Mouse (Mus musculus) activated CD4-positive, CD25-positive, alpha-beta regulatory T cell, adult 4 months (primary cell): ENCODE results near the gene Lzts2. TPM values are rescaled to one million over a fixed set of nuclear protein-coding genes. Genes with fewer than 3 reads are reported as not detected.

Experiments
- ATAC-seq: one replicate; pipeline ENCODE4 v1.8.0; 2017
- polyA plus RNA-seq, 2 experiments: library from polyadenylated mRNA; unstranded; fragments of 100-300 nt; shearing (Covaris generic); gene quantifications; one replicate each; pipeline ENCODE4 v1.2.1; 2017

The Lzts2 gene
- polyA plus RNA-seq, 2 experiments from 2014 or later: 0.78 to 1.8 TPM

DNA sequence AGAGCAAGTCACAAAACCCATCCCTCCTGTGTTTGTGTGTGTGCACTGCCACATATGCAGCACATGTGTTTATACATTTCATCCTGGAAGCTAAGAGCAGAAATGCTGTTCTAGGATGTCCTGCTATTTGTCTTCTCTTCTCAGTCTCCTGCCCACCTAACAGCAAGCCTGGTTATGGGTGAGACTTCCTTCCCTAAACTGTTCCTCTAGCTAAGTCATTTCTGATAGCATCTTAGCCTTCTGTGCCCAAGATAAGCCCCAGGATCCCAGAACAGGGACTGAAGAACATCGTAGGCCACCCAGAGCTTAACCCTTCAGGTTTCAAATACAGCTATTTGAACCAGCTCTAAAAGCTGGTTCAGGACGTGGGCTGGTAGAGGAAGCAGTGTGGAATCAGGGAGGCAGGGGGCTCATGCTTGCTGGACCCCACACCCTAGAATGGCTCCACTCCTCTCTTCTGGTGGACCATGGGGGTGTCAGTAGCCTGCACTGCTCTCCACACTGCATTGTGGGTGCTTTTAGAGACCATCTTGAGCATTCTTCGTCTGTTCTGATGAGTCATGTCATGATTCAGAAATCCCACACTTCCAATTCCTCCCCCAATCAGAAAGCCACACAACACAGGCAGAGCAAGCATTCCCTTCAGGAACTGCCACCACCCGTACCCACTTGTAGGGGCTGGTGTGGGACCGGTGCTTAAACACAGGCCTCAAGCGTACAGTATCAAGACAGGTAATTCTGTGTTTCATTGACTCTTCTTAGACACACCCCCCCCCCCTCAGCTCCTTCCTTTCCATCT, 40.9 kb downstream of the Lzts2 start:
- ATAC-seq: no peak

DNA sequence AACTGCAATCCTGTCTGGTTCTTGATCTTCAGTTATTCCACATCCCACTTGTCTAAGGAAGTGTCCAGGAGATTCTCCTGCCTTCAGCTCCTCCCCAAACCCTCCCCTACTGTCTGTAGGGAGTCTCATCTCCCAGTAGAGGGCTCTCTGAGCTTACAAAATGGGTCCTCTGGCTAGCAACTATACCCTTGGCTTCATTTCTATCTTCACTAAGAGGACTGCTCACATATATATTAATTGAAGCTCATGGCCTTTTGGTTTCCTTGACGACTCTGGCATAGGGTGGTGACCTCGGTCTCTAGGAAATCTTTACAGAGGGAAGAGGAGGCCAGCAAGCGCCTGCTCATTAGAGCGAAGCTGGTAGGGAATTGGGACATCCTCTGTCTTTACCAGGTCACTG, 42.1 kb downstream of the Lzts2 start:
- peak; percentile 29 for ATAC-seq

DNA sequence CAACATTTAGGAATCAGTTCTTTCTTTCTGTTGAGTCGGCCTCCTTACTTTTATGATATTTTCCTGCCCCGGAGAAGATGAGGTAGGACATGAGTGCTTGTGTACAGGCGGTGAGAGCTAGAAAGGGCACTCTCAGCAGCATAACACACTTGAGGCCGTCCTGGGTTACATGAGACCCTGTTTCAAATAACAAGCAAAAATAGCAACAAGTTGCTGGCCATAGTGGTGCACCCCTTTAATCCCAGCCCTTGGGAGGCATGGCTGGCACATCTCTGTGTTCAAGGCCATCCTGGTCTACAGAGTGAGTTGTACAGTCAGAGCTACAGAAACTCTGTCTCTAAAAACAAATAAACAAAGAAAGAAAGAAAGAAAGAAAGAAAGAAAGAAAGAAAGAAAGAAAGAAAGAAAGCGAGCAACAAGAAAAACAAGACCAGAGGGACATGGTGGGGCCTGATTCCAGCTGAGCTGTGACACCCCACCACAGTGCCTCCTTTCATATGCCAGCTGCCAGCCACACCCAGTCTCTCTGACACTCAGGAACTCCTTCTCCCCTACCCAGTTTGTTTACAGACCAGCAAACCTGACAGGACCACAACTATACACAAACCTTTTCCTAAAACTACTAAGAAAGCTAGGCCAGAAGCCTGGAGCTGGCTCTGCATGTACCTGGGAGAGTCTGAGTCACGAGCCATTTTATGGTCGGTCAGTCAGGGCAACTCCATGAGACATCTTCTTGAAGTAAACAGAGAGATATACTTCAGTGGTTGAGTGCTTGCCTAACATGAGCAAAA, 42.9 kb downstream of the Lzts2 start:
- ATAC-seq: no peak

DNA sequence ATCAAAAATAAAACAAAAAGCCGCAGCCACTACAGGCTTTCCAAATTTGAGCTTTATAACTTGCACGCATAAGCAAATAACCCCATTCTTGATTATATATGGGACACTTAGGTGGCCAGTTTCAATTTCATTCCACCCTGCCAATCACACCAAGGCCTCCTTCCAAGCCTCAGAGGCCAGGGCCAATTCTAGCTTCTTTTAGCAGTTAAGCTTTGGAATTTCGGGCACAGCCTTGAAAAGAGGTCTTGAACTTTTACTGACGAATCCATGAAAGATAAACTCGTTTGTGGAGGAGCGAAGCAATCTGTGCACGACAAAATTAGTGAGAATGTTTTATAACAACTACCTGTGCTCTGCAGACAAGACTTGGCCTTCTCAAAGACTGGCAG, 43.5 kb downstream of the Lzts2 start:
- no peak for ATAC-seq

DNA sequence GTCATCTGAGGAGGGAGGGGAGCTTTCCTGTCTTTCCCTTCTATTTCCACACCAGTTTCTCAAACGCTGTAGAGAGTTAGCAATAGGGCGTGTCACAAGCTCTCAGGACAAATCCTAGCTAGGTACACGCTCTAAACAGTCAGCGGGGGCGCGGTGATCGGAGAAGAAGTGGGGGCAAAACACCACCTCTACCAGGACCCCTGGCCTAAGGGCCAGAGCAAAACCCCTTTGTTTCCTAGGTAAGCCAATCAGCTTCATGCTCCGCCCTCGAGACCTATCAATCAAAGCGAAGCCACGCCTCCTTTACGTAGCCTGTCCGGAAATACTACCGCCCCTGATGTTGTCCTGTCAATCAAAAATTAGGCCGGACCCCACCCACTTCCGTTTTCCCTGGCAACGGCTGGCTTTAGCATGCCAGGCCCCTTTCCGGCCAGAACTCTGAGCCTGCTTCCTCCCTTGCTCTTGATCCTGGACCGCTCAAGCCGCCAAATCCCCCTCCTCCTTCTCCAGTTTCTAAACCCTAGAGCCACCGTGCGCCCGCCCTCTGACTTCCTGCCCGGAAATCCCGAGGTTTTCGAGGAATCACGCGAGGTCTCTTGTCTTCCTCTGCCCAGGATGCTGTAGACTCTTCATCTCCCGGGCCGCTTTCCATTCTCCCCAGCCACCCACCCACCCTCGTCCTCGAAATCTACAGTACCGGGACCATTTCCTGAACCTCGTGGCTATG, 44.1 kb downstream of the Lzts2 start:
- ATAC-seq: peak; percentile 89

DNA sequence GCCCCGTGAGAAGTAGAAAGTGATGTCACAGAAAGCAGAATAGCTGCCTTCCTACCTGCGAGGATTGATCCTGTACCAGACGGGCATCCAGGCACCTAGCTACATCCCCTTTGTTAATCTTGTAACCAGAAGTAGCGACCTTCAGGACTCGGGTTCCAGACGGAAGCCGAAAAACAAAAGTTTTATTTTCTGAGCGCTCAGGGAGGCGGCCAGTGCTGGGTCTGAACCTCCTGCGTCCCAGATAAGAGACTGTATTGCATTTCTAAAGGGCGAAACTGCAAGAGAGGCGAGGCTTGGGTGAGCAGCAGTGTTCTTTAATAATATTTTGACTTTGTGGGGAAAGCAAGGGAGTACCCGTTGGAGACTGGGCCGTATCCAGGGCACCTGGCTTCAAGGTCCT, 44.6 kb downstream of the Lzts2 start:
- ATAC-seq: no peak

DNA sequence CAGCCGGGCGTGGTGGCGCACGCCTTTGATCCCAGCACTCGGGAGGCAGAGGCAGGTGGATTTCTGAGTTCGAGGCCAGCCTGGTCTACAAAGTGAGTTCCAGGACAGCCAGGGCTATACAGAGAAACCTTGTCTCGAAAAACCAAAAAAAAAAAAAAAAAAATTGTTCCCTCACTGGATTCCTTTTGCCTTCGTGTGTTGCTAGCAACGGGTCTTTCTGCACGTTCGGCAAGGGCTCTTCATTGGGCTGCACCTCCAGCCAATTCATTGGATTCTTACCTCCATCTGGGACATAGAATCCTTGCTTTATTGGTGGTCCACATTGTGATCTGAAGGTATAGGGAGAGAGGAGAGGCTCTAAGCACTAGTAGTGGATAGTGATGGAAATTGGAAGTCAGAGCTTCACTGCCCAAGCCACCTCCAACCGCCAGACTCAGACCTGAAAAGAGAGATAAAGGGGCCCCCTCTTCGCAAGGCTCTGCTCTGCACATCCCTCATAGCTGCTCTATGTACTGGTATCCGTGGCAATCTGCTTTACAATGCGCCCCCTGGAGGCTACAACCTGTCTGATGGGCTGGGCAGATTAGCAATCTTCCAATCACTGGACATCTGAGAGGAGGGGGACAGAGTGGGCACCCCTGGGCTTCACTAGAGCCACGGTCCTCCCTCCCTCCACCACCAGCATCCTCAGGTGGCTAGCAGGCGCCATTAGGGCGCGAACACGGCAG, 49.5 kb downstream of the Lzts2 start:
- peak; percentile 66 for ATAC-seq

DNA sequence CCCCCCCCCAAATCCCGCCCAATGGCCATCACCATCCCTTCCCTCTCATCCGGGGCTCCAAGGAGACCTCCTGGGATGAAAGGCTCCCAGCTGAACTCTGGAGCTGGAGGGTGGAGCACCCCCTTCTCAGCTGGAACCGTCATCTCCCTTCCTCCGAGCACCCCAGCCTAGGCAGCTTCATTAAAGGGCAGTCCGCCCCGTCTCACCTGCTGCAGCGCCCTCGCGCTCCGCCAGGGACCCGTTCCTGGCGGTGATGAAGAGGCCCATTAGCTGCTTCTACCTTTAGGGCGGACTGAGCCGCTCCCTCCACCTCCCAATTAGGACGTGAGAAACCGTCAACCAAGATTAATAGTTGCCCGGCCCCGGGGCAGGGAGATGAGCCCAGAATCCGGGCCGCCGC, 51.0 kb downstream of the Lzts2 start:
- ATAC-seq: no peak

DNA sequence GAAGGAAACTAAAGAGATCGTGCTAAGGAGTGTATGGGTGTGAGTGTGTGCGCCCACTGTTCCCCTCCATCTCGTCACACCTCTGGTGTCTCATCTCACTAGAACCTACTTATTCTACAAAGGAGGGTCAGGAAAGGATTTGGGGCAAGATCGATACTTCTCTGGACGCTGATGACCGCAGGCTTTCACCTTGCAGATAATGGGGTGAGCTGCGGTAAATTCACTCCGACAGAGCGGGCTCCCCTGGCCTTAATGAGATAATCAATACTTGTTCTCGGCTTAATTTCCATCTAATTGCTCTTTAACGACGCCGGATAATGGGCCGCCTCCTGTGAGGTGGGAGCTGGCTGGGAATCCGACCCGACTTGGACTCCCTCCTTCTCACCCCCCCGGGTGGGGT, 53.0 kb downstream of the Lzts2 start:
- ATAC-seq: no peak

DNA sequence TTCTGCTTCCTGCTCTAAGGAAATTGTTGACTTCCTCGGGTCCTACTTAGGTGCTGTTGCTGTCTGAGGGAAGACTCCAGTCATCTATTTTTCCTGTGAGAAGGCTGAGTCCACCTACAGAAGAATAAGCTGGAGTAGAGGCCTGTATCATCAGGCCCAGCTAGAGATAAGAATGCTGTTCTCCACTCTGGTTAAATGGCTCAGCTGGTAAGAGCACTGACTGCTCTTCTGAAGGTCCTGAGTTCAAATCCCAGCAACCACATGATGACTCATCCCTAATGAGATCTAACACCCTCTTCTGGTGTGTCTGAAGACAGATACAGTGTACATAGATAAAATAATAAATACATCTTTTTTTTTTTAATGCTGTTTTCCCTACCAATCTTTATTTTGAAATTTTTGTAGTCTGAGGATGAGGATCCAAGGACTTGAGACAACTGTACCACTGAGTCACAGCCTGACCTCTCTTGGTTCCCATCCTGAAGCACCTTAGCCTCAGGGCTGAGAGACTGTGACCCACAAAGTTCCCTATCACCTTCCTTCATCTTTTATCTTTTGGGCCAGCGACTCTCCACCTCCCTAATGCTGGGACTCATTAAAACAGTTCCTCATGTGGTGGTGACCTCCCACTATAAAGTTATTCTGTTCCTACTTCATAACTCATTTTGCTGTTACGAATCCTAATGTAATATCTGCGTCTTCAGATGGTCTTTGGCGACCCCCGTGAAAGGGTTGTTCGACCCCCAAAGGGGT, 53.7 kb downstream of the Lzts2 start:
- ATAC-seq: no peak

DNA sequence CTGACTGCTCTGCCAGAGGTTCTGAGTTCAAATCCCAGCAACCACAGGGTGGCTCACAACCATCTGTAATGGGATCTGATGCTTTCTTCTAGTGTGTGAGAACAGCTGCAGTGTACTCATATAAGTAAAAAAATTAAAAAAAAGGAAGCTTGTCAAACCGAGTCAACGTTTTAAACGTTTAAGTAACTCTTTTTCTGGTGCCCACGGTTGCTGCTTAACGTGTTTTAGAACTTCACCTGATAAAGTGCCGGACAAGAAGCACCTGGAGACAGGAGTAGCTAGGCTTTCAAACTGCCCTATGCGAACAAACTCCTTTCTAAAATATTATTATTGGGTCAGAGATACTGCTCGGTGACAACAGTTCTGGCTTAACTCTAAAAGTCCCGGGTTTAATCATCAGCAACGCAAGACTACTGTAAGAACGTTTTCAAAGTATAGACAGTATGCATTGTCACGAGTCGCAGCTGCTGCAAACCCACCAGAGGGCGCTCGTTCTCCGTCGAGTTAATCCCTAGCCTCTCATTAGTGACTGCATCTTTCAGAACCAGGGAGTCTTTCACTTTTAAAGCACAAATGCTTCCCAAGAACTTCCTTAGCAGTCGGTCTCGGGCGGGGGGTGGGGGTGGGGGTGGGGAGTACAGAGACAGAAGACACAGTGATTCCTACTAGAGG, 59.8 kb downstream of the Lzts2 start:
- ATAC-seq: peak; percentile 40

DNA sequence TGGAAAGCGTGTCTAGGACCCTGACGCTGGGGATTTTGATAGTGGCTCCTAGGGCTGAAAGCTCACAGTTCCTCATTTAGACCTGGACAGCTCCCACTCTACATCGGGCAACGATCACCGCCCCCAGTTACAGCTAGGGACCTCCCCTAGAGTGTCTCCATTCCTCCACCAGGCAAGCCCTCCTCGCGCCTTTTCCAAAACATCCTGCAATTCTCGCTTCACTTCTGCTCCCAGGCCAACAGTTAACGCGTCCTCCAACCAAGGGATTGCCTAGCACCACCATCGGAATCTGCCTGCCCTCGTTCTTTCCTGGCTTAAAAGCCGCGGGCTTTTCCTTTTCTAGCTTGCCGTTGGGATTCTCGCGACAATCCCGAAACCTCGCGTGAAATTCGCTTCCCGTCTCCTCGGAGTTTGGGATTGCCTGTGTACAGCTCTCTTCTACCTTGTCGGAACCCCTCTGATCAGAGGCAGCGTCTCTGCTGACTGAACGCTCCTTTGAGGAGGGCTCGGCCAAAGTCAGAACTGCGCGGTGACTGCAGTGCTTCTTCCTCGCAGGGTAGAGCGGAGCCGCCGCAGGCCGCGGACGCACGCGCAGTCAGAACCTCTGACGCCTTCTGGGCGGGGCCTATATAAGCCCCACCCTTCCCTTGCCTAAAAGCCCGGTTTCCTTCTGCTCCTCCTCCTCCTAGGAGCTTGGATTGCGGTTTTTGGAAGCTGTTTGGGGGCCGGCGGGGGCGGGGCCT, 60.5 kb downstream of the Lzts2 start, which contains the start of gene Kazald1:
Kazald1 (plus strand) TSS at position 662 of the 743 bp plus-strand sequence.
- ATAC-seq: peak; percentile 59

DNA sequence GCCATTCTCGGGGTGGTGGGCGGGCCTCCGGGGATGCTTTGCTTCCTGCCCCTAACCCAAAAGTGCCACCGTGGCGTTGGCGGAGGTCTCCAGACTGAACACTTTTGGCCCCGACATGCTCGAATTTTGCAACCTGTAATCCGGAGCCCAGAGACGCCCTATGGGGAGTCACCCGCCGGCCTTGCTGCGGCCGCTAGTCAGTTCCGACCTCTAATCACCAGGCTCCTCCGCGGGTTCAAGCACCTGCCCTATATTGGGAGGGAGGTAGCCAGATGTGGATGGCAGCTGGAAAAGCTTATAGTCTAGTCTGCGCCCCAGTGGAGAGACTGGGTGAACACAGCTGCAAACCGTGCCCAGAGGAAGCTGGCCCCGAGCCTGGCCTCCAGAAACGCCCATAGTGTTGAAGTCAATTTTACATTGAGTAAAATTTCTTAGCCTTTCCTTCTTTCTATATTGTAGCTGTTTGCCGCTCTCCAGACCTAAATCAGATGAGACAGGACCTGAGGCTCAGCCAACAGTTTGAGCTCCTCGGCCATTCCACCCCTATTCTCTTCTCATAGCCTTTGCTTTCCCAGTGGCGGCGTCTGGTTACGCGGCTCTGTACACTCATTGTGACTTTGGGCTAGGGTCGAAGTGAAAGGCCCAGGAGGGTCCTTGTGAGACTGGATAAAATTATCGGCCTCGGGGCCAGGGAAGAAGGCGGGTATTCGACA, 61.3 kb downstream of the Lzts2 start:
- ATAC-seq: peak; percentile 25

DNA sequence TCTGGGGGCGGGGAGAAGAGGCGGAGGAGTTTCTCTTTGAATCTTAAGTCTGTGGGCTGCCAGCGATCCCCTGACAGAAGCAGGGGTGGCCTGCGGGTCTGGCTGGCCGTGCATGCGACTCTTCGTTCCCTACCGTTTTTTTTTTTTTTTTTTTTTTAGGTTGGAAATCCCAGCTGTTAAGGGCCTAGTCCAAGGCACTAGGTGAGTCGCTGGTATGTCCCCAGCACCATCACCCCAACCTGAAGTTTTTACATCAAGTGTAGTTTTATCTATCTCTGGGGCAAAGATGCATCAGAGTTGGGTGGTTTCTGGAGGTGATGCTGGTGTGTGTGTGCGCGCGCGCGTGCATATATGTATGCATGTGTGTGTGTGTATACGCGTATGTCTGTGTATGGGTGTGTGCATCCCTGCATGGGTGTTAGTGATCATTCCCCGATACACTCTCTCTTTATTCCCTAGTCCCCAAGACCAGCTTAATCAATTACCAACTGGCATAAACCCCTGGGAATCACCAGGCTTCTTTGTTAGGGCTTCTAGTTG, 61.9 kb downstream of the Lzts2 start:
- no peak for ATAC-seq

Other genes starting within 250 kb of the Lzts2 start
- 10 to 100 TPM; 19.6 to 23.0 TPM for gene Slf2, start 83.3 kb upstream of the Lzts2 start, polyA plus RNA-seq
- gene Sema4g, start 25.3 kb upstream of the Lzts2 start, polyA plus RNA-seq: under 1 TPM in 1 of 2 experiments, not detected in 1; 0.24 TPM
- 1 to 10 TPM; 4.2 to 9.3 TPM for gene Twnk, start 8.8 kb upstream of the Lzts2 start, polyA plus RNA-seq
- gene Mrpl43, start 8.0 kb upstream of the Lzts2 start, polyA plus RNA-seq: 10 to 100 TPM; 67.8 to 71.3 TPM
- under 1 TPM in 1 of 2 experiments, not detected in 1; 0.32 TPM for gene Pdzd7, start 31.3 kb downstream of the Lzts2 start, polyA plus RNA-seq
- gene Sfxn3, start 33.1 kb downstream of the Lzts2 start, polyA plus RNA-seq: 10 to 100 TPM; 84.1 to 92.7 TPM
- gene Kazald1, start 60.8 kb downstream of the Lzts2 start, polyA plus RNA-seq: under 1 TPM; 0.47 to 0.48 TPM
- gene Tlx1, start 136.3 kb downstream of the Lzts2 start, polyA plus RNA-seq: not detected
- not detected for gene Lbx1, start 221.4 kb downstream of the Lzts2 start, polyA plus RNA-seq